Mouse (Mus musculus) ES-E14 (cell line): ENCODE results near the gene Bcl9.

Source experiments
- MAFK ChIP-seq: IDR thresholded peaks from 2 replicates; pipeline ENCODE4 v1.6.1; 2014; ENCODE audit warnings: mild to moderate bottlenecking, low read depth, low read length, inconsistent platforms; ENCODE audit not compliant: insufficient read depth
- ZC3H11A ChIP-seq: IDR thresholded peaks from 2 replicates; pipeline ENCODE4 v1.6.1; 2012; ENCODE audit warnings: low read depth, mild to moderate bottlenecking, inconsistent platforms, low read length, borderline replicate concordance
- ZNF384 ChIP-seq: IDR thresholded peaks from 2 replicates; pipeline ENCODE4 v1.6.1; 2012; ENCODE audit warnings: low read depth, low read length, inconsistent platforms

GRCm38 (mm10) chr3:97311998-97312397 is 14.3 kb upstream of the Bcl9 start:
- TF ChIP-seq ZC3H11A (no peak), MAFK (no peak), ZNF384 (no peak)
